Mouse (Mus musculus) left cerebral cortex, adult 11 months (tissue): ENCODE data around the gene Clnk.
"Not testable (repeated sequence)": the region's sequence is repeated elsewhere in the genome, so short reads cannot be mapped to it uniquely, and the experiment has no call there.

Experiments
- DNase-seq: peaks from one replicate; pipeline ENCODE4 v3.0.0; 2022; ENCODE audit warnings: low spot score

Clnk gene

GRCm38 (mm10) chr5:38876622-38877021 lies at the start of gene Clnk:
Gene Clnk, minus strand, starts transcription at chr5:38876812.
- no peak for DNase-seq

GRCm38 (mm10) chr5:38905271-38905670 lies 28.7 kb upstream of the Clnk start:
- DNase-seq: no peak

GRCm38 (mm10) chr5:38904528-38905044 lies 28.0 kb upstream of the Clnk start:
- DNase-seq: no peak

GRCm38 (mm10) chr5:38902889-38903288 lies 26.3 kb upstream of the Clnk start:
- DNase-seq: no peak

GRCm38 (mm10) chr5:38899051-38899450 lies 22.4 kb upstream of the Clnk start:
- no peak for DNase-seq

GRCm38 (mm10) chr5:38888646-38889045 lies 12.0 kb upstream of the Clnk start:
- no peak for DNase-seq

- no peak for DNase-seq
These were observed 10.1 kb upstream of the Clnk start for GRCm38 (mm10) chr5:38886623-38887275.

GRCm38 (mm10) chr5:38882635-38883034 lies 6.0 kb upstream of the Clnk start:
- not testable (repeated sequence) for DNase-seq

- no peak for DNase-seq
These were observed 5.4 kb upstream of the Clnk start for GRCm38 (mm10) chr5:38881728-38882620.

- no peak for DNase-seq
These were observed 4.8 kb upstream of the Clnk start for GRCm38 (mm10) chr5:38881416-38881727.

- DNase-seq: no peak
These were observed 3.5 kb upstream of the Clnk start for GRCm38 (mm10) chr5:38879989-38880706.

GRCm38 (mm10) chr5:38875403-38875802 lies 1.2 kb downstream of the Clnk start:
- no peak for DNase-seq

GRCm38 (mm10) chr5:38874931-38875330 lies 1.7 kb downstream of the Clnk start:
- DNase-seq: no peak

- no peak for DNase-seq
These were observed 3.7 kb downstream of the Clnk start for GRCm38 (mm10) chr5:38872906-38873305.

GRCm38 (mm10) chr5:38871591-38871990 lies 5.0 kb downstream of the Clnk start:
- DNase-seq: no peak

GRCm38 (mm10) chr5:38870485-38870884 lies 6.1 kb downstream of the Clnk start:
- DNase-seq: no peak

- DNase-seq: no peak
These were observed 6.6 kb downstream of the Clnk start for GRCm38 (mm10) chr5:38869976-38870375.

- no peak for DNase-seq
These were observed 12.0 kb downstream of the Clnk start for GRCm38 (mm10) chr5:38864624-38865023.

GRCm38 (mm10) chr5:38863029-38863428 lies 13.6 kb downstream of the Clnk start:
- no peak for DNase-seq

GRCm38 (mm10) chr5:38862288-38862985 lies 14.2 kb downstream of the Clnk start:
- no peak for DNase-seq

GRCm38 (mm10) chr5:38858015-38858721 lies 18.4 kb downstream of the Clnk start:
- DNase-seq: no peak
